Mouse (Mus musculus) spleen, postnatal 10 days (tissue): ENCODE results near the gene Ankrd34b.
A peak's percentile ranks its signal among the peaks of the same experiment; 100 is the strongest.

Experiments used
- DNase-seq, 2 experiments: peaks; one replicate each; pipeline ENCODE4 v3.0.0; 2021 to 2022; ENCODE audit warnings: low spot score in 2 of 2

The Ankrd34b gene

GRCm38 (mm10) chr13:92425758-92426264, at the start of gene Ankrd34b:
TSS of gene Ankrd34b (plus strand) at chr13:92425896.
- peak in 1 of 2 experiments; percentile 52 for DNase-seq

- DNase-seq, result no peak
Observed at GRCm38 (mm10) chr13:92387367-92387766, 38.3 kb upstream of the Ankrd34b start.

GRCm38 (mm10) chr13:92393047-92393661, 32.5 kb upstream of the Ankrd34b start:
- DNase-seq, result no peak

- DNase-seq, result no peak
Observed at GRCm38 (mm10) chr13:92398491-92399384, 27.0 kb upstream of the Ankrd34b start.

- DNase-seq, result no peak
Observed at GRCm38 (mm10) chr13:92402063-92402462, 23.6 kb upstream of the Ankrd34b start.

GRCm38 (mm10) chr13:92403496-92403895, 22.2 kb upstream of the Ankrd34b start:
- DNase-seq, result no peak

- no peak for DNase-seq
Observed at GRCm38 (mm10) chr13:92410486-92410885, 15.2 kb upstream of the Ankrd34b start.

GRCm38 (mm10) chr13:92419630-92420029, 6.1 kb upstream of the Ankrd34b start:
- DNase-seq, result no peak

GRCm38 (mm10) chr13:92423711-92424110, 2.0 kb upstream of the Ankrd34b start:
- no peak for DNase-seq

GRCm38 (mm10) chr13:92426294-92427051, 777 bp downstream of the Ankrd34b start:
- DNase-seq, result no peak

GRCm38 (mm10) chr13:92427351-92427855, 1.7 kb downstream of the Ankrd34b start:
- no peak for DNase-seq

- no peak for DNase-seq
Observed at GRCm38 (mm10) chr13:92438656-92439055, 13.0 kb downstream of the Ankrd34b start.

- DNase-seq, result no peak
Observed at GRCm38 (mm10) chr13:92440286-92440685, 14.6 kb downstream of the Ankrd34b start.

- no peak for DNase-seq
Observed at GRCm38 (mm10) chr13:92446872-92447271, 21.2 kb downstream of the Ankrd34b start.

- DNase-seq, result no peak
Observed at GRCm38 (mm10) chr13:92464698-92465097, 39.0 kb downstream of the Ankrd34b start.

- DNase-seq, result no peak
Observed at GRCm38 (mm10) chr13:92467891-92468290, 42.2 kb downstream of the Ankrd34b start.

- no peak for DNase-seq
Observed at GRCm38 (mm10) chr13:92469381-92469780, 43.7 kb downstream of the Ankrd34b start.

- no peak for DNase-seq
Observed at GRCm38 (mm10) chr13:92470151-92470550, 44.5 kb downstream of the Ankrd34b start.

- DNase-seq, result peak in 1 of 2 experiments; percentile 70
Observed at GRCm38 (mm10) chr13:92483348-92483747, 57.7 kb downstream of the Ankrd34b start.

GRCm38 (mm10) chr13:92483852-92484463, 58.3 kb downstream of the Ankrd34b start, which contains the start of gene Fam151b:
TSS of gene Fam151b (minus strand) at chr13:92484015.
- DNase-seq, result peak; percentile 76 to 91

GRCm38 (mm10) chr13:92490817-92491216, 65.1 kb downstream of the Ankrd34b start:
- no peak for DNase-seq
